Mouse (Mus musculus) cerebellum, adult 9-10 months (tissue): ENCODE measurements around the gene Mrpl38.
A peak's percentile ranks its signal among the peaks of the same experiment; 100 is the strongest.

Experiments
- DNase-seq: peaks from one replicate; pipeline ENCODE4 v3.0.0; 2022

Mrpl38 gene

DNA sequence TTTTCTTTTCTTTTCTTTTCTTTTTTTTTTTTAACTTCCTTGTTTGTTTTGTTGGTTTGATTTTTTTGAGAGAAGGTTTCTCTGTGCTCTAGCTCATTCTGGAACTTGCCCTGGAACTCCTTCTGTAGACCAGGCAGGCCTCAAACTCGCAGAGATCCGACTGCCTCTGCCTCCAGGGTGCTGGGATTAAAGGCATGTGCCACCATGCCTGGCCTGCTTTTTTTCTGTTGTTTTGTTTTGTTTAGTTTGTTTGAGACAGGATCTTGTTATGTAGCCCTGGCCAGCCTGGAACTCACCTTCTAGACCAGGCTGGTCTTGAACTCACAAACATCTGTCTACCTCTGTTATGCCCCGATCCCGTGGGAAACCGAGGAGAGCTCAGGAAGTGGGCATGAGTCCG, 49.1 kb downstream of the Mrpl38 start:
- DNase-seq = no peak

DNA sequence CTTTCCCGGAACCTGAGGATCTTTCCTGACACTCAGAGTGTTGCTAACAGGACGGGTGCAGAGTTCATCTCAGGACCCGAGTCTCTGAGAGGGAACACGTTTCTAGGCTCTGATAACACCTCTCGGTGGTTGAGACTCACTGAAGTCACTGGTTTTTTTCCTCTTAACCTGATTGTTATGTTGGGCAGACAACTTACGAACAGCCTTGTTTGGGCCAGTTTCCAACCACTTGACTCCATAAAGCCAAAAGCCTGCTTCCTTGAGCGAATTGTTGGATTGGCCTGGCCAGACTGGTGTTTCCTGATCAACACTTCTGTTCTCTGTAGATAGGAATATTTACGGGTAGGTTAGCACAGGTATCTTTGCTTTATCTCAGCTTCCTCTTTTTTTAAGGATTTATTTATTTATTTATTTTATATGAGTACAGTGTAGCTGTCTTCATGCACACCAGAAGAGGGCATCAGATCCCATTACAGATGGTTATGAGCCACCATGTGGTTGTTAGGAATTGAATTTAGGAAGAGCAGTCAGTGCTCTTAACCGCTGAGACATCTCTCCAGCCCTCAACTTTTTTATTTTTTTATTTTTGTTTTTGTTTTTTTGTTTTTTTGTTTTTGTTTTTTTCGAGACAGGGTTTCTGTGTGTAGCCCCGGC, 49.8 kb downstream of the Mrpl38 start:
- DNase-seq = peak; percentile 56

DNA sequence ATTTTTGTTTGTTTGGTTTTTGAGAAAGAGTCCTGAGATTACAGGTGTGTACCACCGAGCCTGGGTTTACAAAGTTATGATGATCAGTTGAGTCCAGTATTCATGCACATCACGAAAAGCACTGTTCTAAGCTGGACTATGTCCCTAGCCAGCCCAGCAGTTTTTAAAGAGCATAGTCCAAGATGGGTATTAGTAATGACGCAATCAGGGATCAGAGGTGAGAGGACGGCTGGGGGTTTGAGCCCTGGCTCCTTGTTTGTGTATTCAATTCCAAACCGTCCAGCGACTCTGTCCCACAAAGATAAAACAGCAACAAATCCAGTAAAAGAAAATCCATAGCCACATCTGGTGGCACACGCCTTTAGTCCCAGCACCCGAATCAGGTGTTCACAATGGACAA, 50.5 kb downstream of the Mrpl38 start:
- DNase-seq = peak; percentile 39

DNA sequence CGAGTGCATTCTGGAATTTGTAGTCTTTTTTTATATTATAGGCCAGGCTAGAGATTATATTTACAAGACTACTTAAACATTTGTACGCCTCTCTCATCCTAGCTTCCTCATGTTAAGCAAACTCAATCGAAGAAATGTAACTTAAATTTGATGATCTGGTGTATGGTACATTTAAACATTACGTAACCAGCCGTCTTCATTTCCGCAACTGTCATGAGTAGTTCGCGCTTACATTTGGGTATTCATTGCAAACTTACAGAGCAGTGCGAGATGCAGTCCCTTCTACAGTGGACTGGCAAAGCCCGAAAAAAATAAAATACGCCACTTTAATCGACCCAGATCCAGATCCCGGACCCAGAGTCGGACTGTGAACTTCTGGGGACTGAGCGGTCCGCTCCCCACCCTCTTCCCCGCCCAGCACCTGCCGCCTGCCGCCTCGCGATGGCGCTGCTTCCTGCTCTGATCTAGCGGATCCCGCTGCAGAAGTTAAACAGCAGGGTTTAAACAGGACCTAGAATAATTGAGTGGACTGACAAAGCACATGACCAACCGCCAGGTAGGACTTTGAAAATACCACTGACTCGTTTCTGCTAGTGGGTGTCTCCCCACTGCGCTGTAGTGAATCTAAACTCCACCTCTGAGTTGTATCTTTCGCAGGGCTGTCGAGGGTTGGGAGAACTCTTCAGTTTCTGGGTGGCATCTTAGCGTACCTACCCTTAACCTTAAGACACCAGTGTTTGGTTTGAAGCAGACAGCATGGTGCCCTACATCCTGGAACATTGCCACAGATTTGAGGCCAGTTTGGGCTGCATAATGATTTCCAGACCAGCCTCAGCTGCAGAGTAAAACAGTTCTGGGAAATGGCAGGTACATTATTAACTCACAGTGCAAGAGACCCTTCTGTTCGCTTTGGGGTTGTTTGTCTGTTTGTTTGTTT, 51.2 kb downstream of the Mrpl38 start:
- DNase-seq = peak; percentile 88

DNA sequence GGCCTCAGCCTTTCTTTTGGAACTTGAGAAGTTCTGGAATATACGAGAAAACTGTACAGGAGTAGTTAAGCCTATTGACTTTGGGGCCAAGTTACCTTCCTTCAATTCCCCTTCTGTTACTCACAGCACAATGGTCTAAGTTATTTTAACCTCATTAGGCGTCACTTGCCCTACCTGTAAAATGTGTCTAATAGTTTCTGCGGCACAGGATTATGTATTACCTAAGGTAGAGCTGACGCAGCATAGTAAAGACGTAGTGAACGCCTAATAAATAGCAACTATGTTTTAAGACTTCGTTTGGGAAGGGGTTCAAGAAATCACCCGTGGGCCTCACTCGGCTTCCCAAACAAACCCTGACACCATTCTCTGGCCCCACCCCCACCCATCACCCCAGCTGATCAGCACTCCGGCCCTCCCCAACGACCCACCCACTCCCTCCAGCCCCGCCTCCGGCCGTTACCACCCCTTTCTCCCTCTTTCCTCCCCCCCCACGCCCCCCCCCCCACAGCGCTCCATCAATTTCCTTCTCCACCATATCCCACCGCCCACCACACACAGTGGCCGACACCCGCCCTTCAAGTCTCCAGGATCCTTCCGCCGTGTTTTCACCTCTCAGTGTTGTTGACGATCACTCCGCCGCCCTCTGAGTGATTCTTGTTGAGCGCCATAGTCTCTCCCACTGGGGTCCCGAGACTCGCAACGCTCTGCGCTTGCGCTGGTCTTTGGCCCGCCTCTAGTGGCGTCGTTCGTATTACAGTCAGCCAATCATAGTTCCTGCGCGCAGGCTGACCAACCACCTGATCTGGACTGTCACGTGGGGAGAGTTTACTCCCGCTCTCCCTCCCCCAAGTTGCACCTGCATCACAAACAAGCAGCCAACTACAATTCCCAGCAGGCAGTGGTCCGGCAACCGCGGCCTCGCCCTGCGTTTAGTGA, 52.1 kb downstream of the Mrpl38 start, which contains the start of gene Wbp2:
TSS of gene Wbp2 (minus strand) at position 738 of the 936 bp plus-strand sequence.
- DNase-seq = peak; percentile 99

DNA sequence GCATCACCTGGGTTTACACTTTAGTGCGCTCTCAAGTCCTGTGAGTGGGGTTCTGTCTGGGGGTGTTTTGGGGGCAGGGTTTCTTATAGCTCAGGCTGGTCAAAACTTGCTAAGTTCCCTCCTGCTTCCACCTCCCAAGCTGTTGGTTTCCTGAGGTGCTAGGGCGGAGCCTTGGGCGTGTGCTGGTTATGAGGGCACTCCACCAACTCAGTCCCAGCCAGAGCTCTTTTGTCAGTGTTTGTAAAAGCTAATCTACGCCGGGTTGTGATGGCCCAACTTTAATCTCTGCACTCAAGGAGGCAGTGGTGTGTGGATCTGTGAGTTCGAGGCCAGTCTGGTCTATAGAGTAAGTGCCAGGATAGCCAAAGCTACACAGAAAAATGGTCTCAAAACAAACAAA, 54.5 kb downstream of the Mrpl38 start:
- peak; percentile 42 for DNase-seq

DNA sequence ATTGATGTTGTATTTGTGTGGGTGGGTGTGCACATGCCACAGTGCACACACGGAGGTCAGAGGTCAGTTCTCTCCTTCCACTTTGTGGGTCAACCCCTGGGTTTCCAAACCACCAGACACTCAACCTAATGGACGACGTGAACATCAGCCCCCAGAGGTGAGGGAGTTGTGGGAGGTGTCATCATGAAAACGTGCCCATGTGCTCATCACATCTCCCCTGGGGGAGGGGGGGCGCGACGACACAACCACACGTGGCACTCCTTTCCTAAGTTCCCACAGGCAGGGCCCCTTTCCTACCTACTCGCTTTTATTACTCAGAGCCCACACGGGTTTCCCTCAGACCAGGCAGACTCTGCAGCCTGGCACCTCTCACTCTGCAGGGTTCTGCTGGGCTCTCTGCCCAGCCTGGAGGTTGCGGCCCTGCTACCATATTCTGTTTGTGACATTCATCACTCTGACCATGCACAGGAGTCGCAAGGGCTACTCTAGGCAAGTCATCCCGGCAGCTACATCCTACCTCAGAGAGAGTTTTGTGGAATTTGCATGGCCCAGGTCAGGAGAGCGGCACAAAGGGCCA, 55.5 kb downstream of the Mrpl38 start:
- DNase-seq = peak; percentile 56
